Mouse (Mus musculus) midbrain, embryonic 14.5 days (tissue): ENCODE measurements around the gene Dlx1. TPM values are rescaled to one million over a fixed set of nuclear protein-coding genes. Genes with fewer than 3 reads are reported as not detected.
A peak's percentile ranks its signal among the peaks of the same experiment; 100 is the strongest.

ENCODE experiments used
- ATAC-seq: fragments of 200-750 bp; cut with Nextera tagmentation; 2 replicates; pipeline ENCODE4 v1.8.0; 2017; ENCODE audit warnings: moderate number of reproducible peaks, moderate library complexity; ENCODE audit not compliant: low FRiP score, low TSS enrichment
- DNase-seq: peaks from one replicate; pipeline ENCODE4 v3.0.0-alpha.2; 2015
- H3K27ac ChIP-seq: fragments of 300-500 bp; sonication (generic); replicated peaks from 2 replicates; pipeline ENCODE4 v1.5.1; 2014; ENCODE audit warnings: mild to moderate bottlenecking, low read depth, low read length, moderate library complexity
- H3K27me3 ChIP-seq: fragments of 300-500 bp; sonication (generic); 2 replicates; pipeline ENCODE4 v1.6.1; 2014; ENCODE audit warnings: low read length, control low read depth, mixed read lengths; ENCODE audit not compliant: control insufficient read depth, insufficient read depth
- H3K36me3 ChIP-seq: fragments of 300-500 bp; sonication (generic); 2 replicates; pipeline ENCODE4 v1.6.1; 2014; ENCODE audit warnings: low read length, control low read depth; ENCODE audit not compliant: control insufficient read depth, insufficient read depth
- H3K4me1 ChIP-seq: fragments of 300-500 bp; sonication (generic); 2 replicates; pipeline ENCODE4 v1.6.1; 2014; ENCODE audit warnings: mild to moderate bottlenecking, antibody characterized with exemption, low read length, control low read depth; ENCODE audit not compliant: control insufficient read depth, insufficient read depth
- H3K4me2 ChIP-seq: fragments of 300-500 bp; sonication (generic); 2 replicates; pipeline ENCODE4 v1.6.1; 2014; ENCODE audit warnings: mild to moderate bottlenecking, low read length, moderate library complexity
- H3K4me3 ChIP-seq: fragments of 300-500 bp; sonication (generic); replicated peaks from 2 replicates; pipeline ENCODE4 v1.5.1; 2014; ENCODE audit warnings: low read depth, low read length
- H3K9ac ChIP-seq: fragments of 300-500 bp; sonication (generic); replicated peaks from 2 replicates; pipeline ENCODE4 v1.6.1; 2014; ENCODE audit warnings: mild to moderate bottlenecking, low read length, moderate library complexity
- H3K9me3 ChIP-seq: fragments of 300-500 bp; sonication (generic); 2 replicates; pipeline ENCODE4 v1.6.1; 2016; ENCODE audit warnings: low read length, control low read depth, mixed read lengths; ENCODE audit not compliant: control insufficient read depth
- WGBS: fragments of 180-500 bp; shearing (Covaris S2); extraction: QIAGEN DNeasy Blood & Tissue Kit; methylation state at CpG from one replicate; pipeline ENCODE4 v1.1.7; 2014; 5-methylcytosine and 5-hydroxymethylcytosine counted together
- polyA plus RNA-seq: library from polyadenylated mRNA; unstranded; fragments of >200 nt; fragmentation: Nextera tagmentation; extraction: Ambion mirVana; gene quantifications from 2 replicates; pipeline ENCODE4 v1.2.1, GENCODE M21; 2014

Dlx1 gene
- polyA plus RNA-seq, 1 experiment from 2014 or later: 0.61 TPM

DNA sequence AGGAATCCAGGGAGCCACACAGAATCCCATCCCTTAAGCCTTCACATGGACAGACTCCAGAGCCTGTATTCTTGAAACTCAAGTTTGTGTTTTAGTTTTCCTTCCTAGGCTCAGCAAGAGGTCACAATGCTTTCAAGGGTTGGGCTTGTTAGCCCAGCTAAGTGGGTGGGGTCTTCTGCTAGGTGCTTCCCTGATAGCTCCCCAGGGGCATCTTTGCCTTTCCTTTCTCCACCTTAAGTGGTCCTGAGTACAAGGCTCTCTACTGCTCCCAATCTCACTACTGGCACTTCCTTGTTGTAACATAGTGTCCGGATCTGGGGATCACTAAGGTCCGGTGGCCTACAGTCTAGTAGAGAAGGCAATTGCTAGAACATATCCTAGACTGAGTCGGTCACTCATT is 22.4 kb downstream of the Dlx1 start:
- peaks cover 11% of the 10 kb centered on the region; the same call in 1 of the 2 replicates for H3K4me1 ChIP-seq
- no peak overlapping the region for H3K4me2 ChIP-seq
- ATAC-seq (no peak), DNase-seq (no peak)
- WGBS: 24% methylated on average over 3 of the region's 3 CpGs
- no peaks in the 10 kb centered on the region for H3K9me3 ChIP-seq
- H3K4me3 ChIP-seq: no peak overlapping the region
- H3K27ac ChIP-seq: no peak overlapping the region
- H3K27me3 ChIP-seq: peaks cover 72% of the 10 kb centered on the region
- H3K9ac ChIP-seq: no peak overlapping the region
- no peaks in the 10 kb centered on the region for H3K36me3 ChIP-seq

DNA sequence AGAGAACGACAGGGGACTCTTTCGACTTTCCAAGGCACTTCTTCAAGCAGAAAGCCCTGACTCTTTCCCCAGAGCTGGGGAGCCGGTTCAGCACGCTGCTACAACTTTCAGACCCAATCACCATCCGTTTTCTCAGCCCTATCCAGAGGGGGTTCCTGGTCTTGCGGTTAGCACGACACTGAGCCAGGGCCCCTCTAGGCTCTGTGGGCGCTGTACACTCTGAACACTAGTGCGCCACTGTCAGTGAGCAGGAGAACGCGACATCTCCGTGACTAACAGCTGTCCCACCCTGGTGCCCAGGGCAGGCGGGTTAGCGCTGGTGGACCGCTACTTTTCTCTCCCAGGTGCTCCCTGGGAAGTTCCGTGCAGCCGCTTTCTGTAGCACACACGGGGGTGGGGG is 23.8 kb downstream of the Dlx1 start:
- Histone ChIP-seq H3K4me3 (no peak overlapping the region), H3K27me3 (peaks cover 59% of the 10 kb centered on the region), H3K4me2 (no peak overlapping the region), H3K27ac (no peak overlapping the region), H3K4me1 (0 out of 2 replicates have a peak, but pooled peaks cover 3% of the 10 kb centered on the region), H3K9me3 (no peaks in the 10 kb centered on the region), H3K9ac (no peak overlapping the region), H3K36me3 (no peaks in the 10 kb centered on the region)
- WGBS: 2% methylated on average over 18 of the region's 18 CpGs
- ATAC-seq (no peak; the same call in 1 of the 2 replicates), DNase-seq (peak; percentile 9)

DNA sequence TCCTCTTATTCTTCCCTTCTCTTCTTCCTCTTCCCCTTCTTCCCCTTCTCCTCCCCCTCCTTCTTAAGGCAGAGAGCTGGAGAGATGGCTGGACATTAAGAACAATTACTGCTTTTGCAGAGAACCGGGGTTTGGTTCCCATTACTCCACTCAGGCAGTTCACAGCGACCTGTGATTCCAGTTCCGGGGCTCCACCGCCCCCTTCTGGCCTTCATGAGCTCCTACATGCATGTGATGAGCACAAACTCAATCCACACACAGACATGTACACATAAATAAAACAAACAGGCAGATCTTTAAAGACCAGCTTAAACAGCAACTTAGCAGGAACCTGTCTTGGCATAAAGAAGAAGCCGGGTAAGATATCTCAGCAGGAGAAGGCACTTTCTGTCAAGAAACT is 28.2 kb downstream of the Dlx1 start:
- ATAC-seq (no peak), DNase-seq (no peak)
- Histone ChIP-seq H3K27ac (no peak overlapping the region), H3K4me1 (0 out of 2 replicates have a peak, but pooled peaks cover 3% of the 10 kb centered on the region), H3K4me2 (no peak overlapping the region), H3K4me3 (no peak overlapping the region), H3K9me3 (no peaks in the 10 kb centered on the region), H3K36me3 (no peaks in the 10 kb centered on the region), H3K9ac (no peak overlapping the region), H3K27me3 (peaks cover 21% of the 10 kb centered on the region)
- 65% methylated on average over 5 of the region's 5 CpGs for WGBS

DNA sequence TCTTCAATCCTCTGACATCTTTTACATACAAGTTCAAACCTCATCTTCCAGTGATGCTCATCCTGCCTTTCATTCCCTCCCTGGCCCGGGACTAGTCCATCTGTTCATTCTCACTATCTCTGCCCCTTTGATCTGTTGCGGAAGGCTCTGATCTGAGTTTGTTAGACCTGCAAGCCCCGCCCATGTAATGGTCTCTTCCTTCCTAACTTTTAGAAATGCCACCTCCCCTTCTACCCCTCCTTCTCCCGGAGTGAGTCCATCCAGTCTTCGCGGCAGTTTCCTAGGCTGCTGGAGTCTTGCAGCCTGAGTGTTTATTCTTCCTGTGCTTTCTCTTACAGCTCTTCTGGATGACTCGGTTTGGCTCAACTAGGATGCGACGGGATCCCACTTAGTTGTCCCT is 38.6 kb downstream of the Dlx1 start:
- Histone ChIP-seq H3K4me2 (no peak overlapping the region), H3K27me3 (no peaks in the 10 kb centered on the region), H3K4me1 (no peaks in the 10 kb centered on the region), H3K36me3 (no peaks in the 10 kb centered on the region), H3K9me3 (no peaks in the 10 kb centered on the region), H3K27ac (no peak overlapping the region), H3K4me3 (no peak overlapping the region), H3K9ac (no peak overlapping the region)
- DNase-seq (no peak), ATAC-seq (no peak)
- 86% methylated on average over 9 of the region's 9 CpGs for WGBS

DNA sequence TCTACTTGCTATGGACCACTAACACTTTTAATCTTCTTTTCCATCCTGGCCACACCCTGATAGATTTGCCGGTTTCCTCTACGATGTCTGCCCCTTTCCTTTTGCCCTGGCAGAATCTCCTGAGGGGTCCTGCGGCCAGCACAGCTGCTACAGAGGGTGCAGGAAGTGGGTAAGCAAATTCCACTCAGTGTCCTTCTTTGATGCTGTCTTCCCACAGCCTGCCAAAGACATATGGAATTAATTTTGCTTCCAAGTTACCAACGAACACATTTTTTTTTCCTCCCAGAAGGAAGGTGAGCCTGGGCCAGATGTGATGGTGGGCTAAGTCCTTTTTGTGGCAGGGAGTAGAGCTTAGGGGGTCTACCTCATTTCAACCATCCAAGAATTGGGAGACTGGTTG is 45.8 kb downstream of the Dlx1 start:
- ATAC-seq: no peak

DNA sequence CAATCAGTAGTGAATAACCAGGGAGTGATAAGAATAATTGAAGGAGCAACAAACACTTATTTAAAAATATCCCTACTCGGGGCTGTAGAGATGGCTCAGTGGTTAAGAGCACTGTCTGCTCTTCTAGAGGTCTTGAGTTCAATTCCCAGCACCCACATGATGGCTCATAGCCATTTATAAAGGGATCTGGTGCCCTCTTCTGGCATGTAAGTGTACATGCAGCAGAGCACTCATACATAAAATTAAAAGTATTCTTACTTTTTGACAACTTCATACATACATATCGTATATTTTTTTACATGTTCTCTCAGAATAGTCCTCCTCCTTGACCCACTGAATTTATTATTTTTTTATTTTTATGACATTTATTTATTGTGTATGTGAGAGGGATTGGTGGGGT is 49.1 kb downstream of the Dlx1 start:
- no peaks in the 10 kb centered on the region for H3K9me3 ChIP-seq
- H3K4me2 ChIP-seq: no peak overlapping the region
- H3K27me3 ChIP-seq: no peaks in the 10 kb centered on the region
- WGBS: 90% methylated on average over 2 of the region's 2 CpGs
- H3K27ac ChIP-seq: no peak overlapping the region
- no peak overlapping the region for H3K4me3 ChIP-seq
- H3K36me3 ChIP-seq: no peaks in the 10 kb centered on the region
- no peak for DNase-seq
- no peak overlapping the region for H3K9ac ChIP-seq
- 0 out of 2 replicates have a peak, but pooled peaks cover 3% of the 10 kb centered on the region for H3K4me1 ChIP-seq
- no peak for ATAC-seq

More for the DNA sequence above, 45.8 kb downstream of the Dlx1 start:
- no peaks in the 10 kb centered on the region for H3K27me3 ChIP-seq
- H3K4me3 ChIP-seq: no peak overlapping the region
- H3K27ac ChIP-seq: no peak overlapping the region
- no peak overlapping the region for H3K9ac ChIP-seq
- H3K4me1 ChIP-seq: no peaks in the 10 kb centered on the region
- no peaks in the 10 kb centered on the region for H3K9me3 ChIP-seq
- DNase-seq: no peak
- H3K4me2 ChIP-seq: no peak overlapping the region
- 77% methylated on average over 4 of the region's 4 CpGs for WGBS
- no peaks in the 10 kb centered on the region for H3K36me3 ChIP-seq

DNA sequence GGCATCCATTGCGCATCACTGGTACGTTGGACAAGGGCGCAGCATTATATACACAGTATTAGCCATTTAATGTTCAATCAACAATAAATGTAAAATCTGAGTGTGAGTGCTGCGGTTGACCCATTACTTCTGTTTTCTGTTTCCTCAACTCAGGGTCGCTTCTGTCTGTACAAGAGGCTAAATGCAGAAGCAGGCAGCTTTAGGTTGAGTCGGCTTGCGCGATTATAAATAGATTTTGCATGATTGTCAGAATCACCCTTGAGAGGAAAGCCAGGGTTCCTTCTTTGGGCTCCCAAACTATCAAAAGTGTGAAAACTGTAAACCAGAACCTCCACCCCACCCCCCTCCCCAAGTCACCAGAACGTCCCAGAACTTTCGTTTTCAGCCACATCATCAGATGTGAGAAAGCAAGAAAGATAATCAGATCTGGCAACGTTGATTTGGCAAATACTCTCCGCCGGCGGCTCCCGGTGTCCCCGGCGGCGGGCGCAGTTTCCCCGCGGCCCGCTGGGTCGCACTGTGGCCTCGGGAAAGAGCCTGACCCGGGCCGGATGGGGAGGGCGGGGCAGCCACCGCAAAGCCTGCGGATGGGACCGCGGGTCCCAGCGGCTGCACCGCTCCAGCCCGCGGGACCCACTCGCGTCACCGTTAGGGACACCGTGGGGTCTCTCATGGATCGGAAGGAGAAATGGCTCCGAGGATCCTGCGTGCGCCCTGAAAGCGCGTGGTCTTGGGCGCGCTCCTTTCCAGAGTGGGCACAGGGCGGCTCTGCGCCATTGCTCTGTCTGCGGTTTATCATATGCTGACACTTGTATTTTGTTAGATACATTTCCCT is 52.9 kb downstream of the Dlx1 start:
- H3K4me3 ChIP-seq: peak overlapping the region; percentile 50
- 0 out of 2 replicates have a peak, but pooled peaks cover 3% of the 10 kb centered on the region for H3K4me1 ChIP-seq
- H3K27me3 ChIP-seq: no peaks in the 10 kb centered on the region
- peak overlapping the region; percentile 86 for H3K4me2 ChIP-seq
- ATAC-seq (peak; percentile 57; the same call in 1 of the 2 replicates), DNase-seq (peak; percentile 82)
- H3K9ac ChIP-seq: peak overlapping the region; percentile 57
- no peaks in the 10 kb centered on the region for H3K36me3 ChIP-seq
- no peaks in the 10 kb centered on the region for H3K9me3 ChIP-seq
- H3K27ac ChIP-seq: no peak overlapping the region
- WGBS: 11% methylated on average over 50 of the region's 50 CpGs

DNA sequence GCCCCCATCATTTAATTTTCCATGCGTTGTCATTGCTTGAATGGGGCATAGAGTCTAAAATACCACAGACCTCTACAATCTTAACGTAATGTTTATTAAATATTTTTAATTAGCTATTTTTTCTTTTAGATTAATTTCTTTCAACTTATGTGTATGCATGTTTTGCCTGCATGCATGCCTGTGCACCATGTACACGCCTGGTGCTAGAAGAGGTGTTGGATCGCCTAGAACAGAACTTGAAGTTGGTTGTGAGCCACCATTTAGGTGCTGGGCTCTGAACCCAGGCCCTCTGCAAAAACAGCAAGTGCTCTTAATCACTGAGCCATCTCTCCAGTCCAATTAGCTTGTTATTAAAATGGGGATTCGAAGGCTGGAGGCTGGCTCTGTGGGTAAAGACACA is 53.6 kb downstream of the Dlx1 start:
- Histone ChIP-seq H3K4me1 (0 out of 2 replicates have a peak, but pooled peaks cover 3% of the 10 kb centered on the region), H3K27me3 (no peaks in the 10 kb centered on the region), H3K4me3 (peak overlapping the region; percentile 50), H3K9me3 (no peaks in the 10 kb centered on the region), H3K27ac (no peak overlapping the region), H3K9ac (peak overlapping the region; percentile 57; the same call in 1 of the 2 replicates), H3K36me3 (no peaks in the 10 kb centered on the region), H3K4me2 (peak overlapping the region; percentile 86)
- ATAC-seq (no peak), DNase-seq (peak; percentile 9)
- 52% methylated on average over 5 of the region's 5 CpGs for WGBS
